Mouse (Mus musculus) activated CD4-positive, CD25-positive, alpha-beta regulatory T cell, adult 4 months (primary cell): Measurements from ENCODE around the gene C3ar1. TPM values are rescaled to one million over a fixed set of nuclear protein-coding genes. Genes with fewer than 3 reads are reported as not detected.
A peak's percentile ranks its signal among the peaks of the same experiment; 100 is the strongest.

Source experiments
- ATAC-seq: one replicate; pipeline ENCODE4 v1.8.0; 2017
- polyA plus RNA-seq, 2 experiments: library from polyadenylated mRNA; unstranded; fragments of 100-300 nt; shearing (Covaris generic); gene quantifications; one replicate each; pipeline ENCODE4 v1.2.1; 2017

C3ar1 gene
- under 1 TPM in 1 of 2 experiments, not detected in 1; 0.60 TPM for polyA plus RNA-seq

GRCm38 (mm10) chr6:122855955-122856354 lies at the start of gene C3ar1:
Gene C3ar1, minus strand, starts transcription at chr6:122856161.
- no peak for ATAC-seq

- ATAC-seq = no peak
Observed at GRCm38 (mm10) chr6:122892442-122893049, 36.6 kb upstream of the C3ar1 start.

- no peak for ATAC-seq
Observed at GRCm38 (mm10) chr6:122889599-122889998, 33.6 kb upstream of the C3ar1 start.

- no peak for ATAC-seq
Observed at GRCm38 (mm10) chr6:122883603-122884002, 27.6 kb upstream of the C3ar1 start.

GRCm38 (mm10) chr6:122881287-122881686 lies 25.3 kb upstream of the C3ar1 start:
- no peak for ATAC-seq

GRCm38 (mm10) chr6:122879781-122880505 lies 24.0 kb upstream of the C3ar1 start:
- no peak for ATAC-seq

- no peak for ATAC-seq
Observed at GRCm38 (mm10) chr6:122879141-122879735, 23.3 kb upstream of the C3ar1 start.

GRCm38 (mm10) chr6:122874720-122875389 lies 18.9 kb upstream of the C3ar1 start:
- peak; percentile 30 for ATAC-seq

GRCm38 (mm10) chr6:122873871-122874719 lies 18.1 kb upstream of the C3ar1 start, which contains the start of gene Necap1:
Gene Necap1, plus strand, starts transcription at chr6:122874474.
- peak; percentile 88 for ATAC-seq

- peak; percentile 43 for ATAC-seq
Observed at GRCm38 (mm10) chr6:122872800-122873199, 16.8 kb upstream of the C3ar1 start.

GRCm38 (mm10) chr6:122869846-122870245 lies 13.9 kb upstream of the C3ar1 start:
- no peak for ATAC-seq

- ATAC-seq = no peak
Observed at GRCm38 (mm10) chr6:122867914-122868313, 12.0 kb upstream of the C3ar1 start.

GRCm38 (mm10) chr6:122862871-122863270 lies 6.9 kb upstream of the C3ar1 start:
- no peak for ATAC-seq

- ATAC-seq = no peak
Observed at GRCm38 (mm10) chr6:122862434-122862833, 6.5 kb upstream of the C3ar1 start.

- ATAC-seq = no peak
Observed at GRCm38 (mm10) chr6:122854552-122854951, 1.4 kb downstream of the C3ar1 start.

- no peak for ATAC-seq
Observed at GRCm38 (mm10) chr6:122852696-122853095, 3.3 kb downstream of the C3ar1 start.

GRCm38 (mm10) chr6:122843759-122844158 lies 12.2 kb downstream of the C3ar1 start:
- no peak for ATAC-seq

GRCm38 (mm10) chr6:122837539-122837938 lies 18.4 kb downstream of the C3ar1 start:
- no peak for ATAC-seq

GRCm38 (mm10) chr6:122836974-122837373 lies 19.0 kb downstream of the C3ar1 start:
- ATAC-seq = no peak

GRCm38 (mm10) chr6:122834365-122834764 lies 21.6 kb downstream of the C3ar1 start:
- peak; percentile 87 for ATAC-seq

- no peak for ATAC-seq
Observed at GRCm38 (mm10) chr6:122832880-122833279, 23.1 kb downstream of the C3ar1 start.

GRCm38 (mm10) chr6:122828086-122828485 lies 27.9 kb downstream of the C3ar1 start:
- ATAC-seq = no peak
